20 mouse cellular contexts compared by ENCODE assay signal in genomic region chr3:107786344-107786743, GRCm38 (mm10). TPM values are rescaled to one million over a fixed set of nuclear protein-coding genes. Genes with fewer than 3 reads are reported as not detected.
A peak's percentile ranks its signal among the peaks of the same experiment; 100 is the strongest.
DNase-seq lines count a peak whose midpoint lies in the region; ATAC-seq and TF ChIP-seq lines count a peak whose summit lies in the region.
"Had no signal": no experiment of that assay in that cellular context is flagged by ENCODE, and none has a peak within 500 bp of the region (broad histone marks: within the 10 kb centered on the region; RNA-seq: fewer than 3 reads in every experiment).

No protein-coding gene starts in this region.

- H3K36me3 ChIP-seq in forebrain, embryonic 10.5 days (replicated peaks) = no peaks in the 10 kb centered on the region
- no peaks in the 10 kb centered on the region for H3K36me3 ChIP-seq in forebrain, embryonic 15.5 days
- H3K36me3 ChIP-seq in heart, embryonic 10.5 days = no peaks in the 10 kb centered on the region
- no peaks in the 10 kb centered on the region; the same call in 1 of the 2 replicates for H3K36me3 ChIP-seq in heart, adult 2 months (ENCODE audit: control insufficient read depth, insufficient read depth, low read length)
- no peaks in the 10 kb centered on the region for H3K36me3 ChIP-seq in heart, embryonic 13.5 days
- H3K36me3 ChIP-seq in midbrain, embryonic 11.5 days (ENCODE audit: control insufficient read depth, insufficient read depth, low read length) = no peaks in the 10 kb centered on the region
- no peaks in the 10 kb centered on the region for H3K36me3 ChIP-seq in midbrain, embryonic 10.5 days
- H3K36me3 ChIP-seq: G1E had no signal

- no peak for TF ChIP-seq CTCF in heart, adult 2 months (IDR thresholded peaks at IDR 0.05)

- no peaks in the 10 kb centered on the region for H3K79me2 ChIP-seq in heart, adult 2 months (replicated peaks; ENCODE audit: control insufficient read depth, insufficient read depth, low read length)

- WGBS in forebrain, embryonic 10.5 days = 92% methylated on average over 1 of the region's 1 CpGs
- WGBS in forebrain, embryonic 15.5 days = 92% methylated on average over 1 of the region's 1 CpGs
- WGBS in heart, embryonic 10.5 days = 34% methylated on average over 1 of the region's 1 CpGs
- 50% methylated on average over 1 of the region's 1 CpGs for WGBS in heart, adult 2 months
- 68% methylated on average over 1 of the region's 1 CpGs for WGBS in heart, embryonic 13.5 days
- WGBS in midbrain, embryonic 11.5 days = 88% methylated on average over 1 of the region's 1 CpGs
- WGBS in midbrain, embryonic 10.5 days = 92% methylated on average over 1 of the region's 1 CpGs

- no peak for DNase-seq in forebrain, embryonic 10.5 days (ENCODE audit: extremely low spot score, low spot score)
- no peak for DNase-seq in heart, embryonic 10.5 days (ENCODE audit: low spot score)
- no peak for DNase-seq in heart, adult 2 months
- no peak for DNase-seq in heart, postnatal 10 days
- peak; percentile 67 for DNase-seq in midbrain, embryonic 11.5 days (ENCODE audit: low spot score, missing footprints)
- DNase-seq in midbrain, embryonic 10.5 days (ENCODE audit: low spot score) = no peak
- DNase-seq: adrenal gland, adult 2 months; adrenal gland, postnatal 10 days; adrenal gland, postnatal 14 days; adrenal gland, postnatal 25 days; B cell, adult 2 months; cerebellum, adult 11 months; cerebellum, adult 11-12 months had no signal

- intact Hi-C loops in heart, adult 2 months (cut with DNase I) = no loop called here
- intact Hi-C loops in heart, postnatal 10 days (cut with DNase I) = no loop called here

- H3K27me3 ChIP-seq in forebrain, embryonic 10.5 days (ENCODE audit: poor library complexity, severe bottlenecking) = peaks cover 28% of the 10 kb centered on the region
- H3K27me3 ChIP-seq in forebrain, embryonic 15.5 days = no peaks in the 10 kb centered on the region
- no peaks in the 10 kb centered on the region for H3K27me3 ChIP-seq in heart, embryonic 10.5 days (ENCODE audit: insufficient read depth, poor library complexity, severe bottlenecking)
- H3K27me3 ChIP-seq in heart, adult 2 months (ENCODE audit: control insufficient read depth, insufficient read depth, low read length) = no peaks in the 10 kb centered on the region
- H3K27me3 ChIP-seq in heart, embryonic 13.5 days (replicated peaks) = no peaks in the 10 kb centered on the region
- no peaks in the 10 kb centered on the region for H3K27me3 ChIP-seq in midbrain, embryonic 11.5 days (ENCODE audit: control insufficient read depth, insufficient read depth, low read length)
- H3K27me3 ChIP-seq in midbrain, embryonic 10.5 days (ENCODE audit: low read depth, poor library complexity, severe bottlenecking) = no peaks in the 10 kb centered on the region; the same call in 1 of the 2 replicates
- H3K27me3 ChIP-seq: CH12.LX, Patski had no signal

- no peak for TF ChIP-seq POLR2A in heart, adult 2 months (IDR thresholded peaks at IDR 0.05; ENCODE audit: insufficient read depth, low read depth, low read length)

- no peak for TF ChIP-seq EP300 in heart, adult 2 months (IDR thresholded peaks at IDR 0.05; ENCODE audit: insufficient read depth, low read depth, low read length)

- no peak for ATAC-seq in forebrain, embryonic 15.5 days (replicated peaks)
- no peak for ATAC-seq in heart, embryonic 13.5 days (ENCODE audit: extremely low read depth, insufficient number of reproducible peaks, low FRiP score, low TSS enrichment)
- ATAC-seq in midbrain, embryonic 11.5 days (ENCODE audit: low FRiP score) = no peak
- ATAC-seq: activated CD4-positive, CD25-positive, alpha-beta regulatory T cell, adult 4 months; CD4-positive, CD25-positive, alpha-beta regulatory T cell, adult 4 months; Patski had no signal

- H3K4me3 ChIP-seq in forebrain, embryonic 10.5 days = no peak overlapping the region
- H3K4me3 ChIP-seq in forebrain, embryonic 15.5 days = no peak overlapping the region
- no peak overlapping the region for H3K4me3 ChIP-seq in heart, embryonic 10.5 days
- H3K4me3 ChIP-seq in heart, adult 2 months = no peak overlapping the region
- H3K4me3 ChIP-seq in heart, embryonic 13.5 days = no peak overlapping the region
- H3K4me3 ChIP-seq in midbrain, embryonic 11.5 days (ENCODE audit: low read depth, low read length) = no peak overlapping the region
- no peak overlapping the region for H3K4me3 ChIP-seq in midbrain, embryonic 10.5 days

- H3K27ac ChIP-seq in forebrain, embryonic 10.5 days = peak overlapping the region; percentile 61; the same call in 1 of the 2 replicates
- no peak overlapping the region for H3K27ac ChIP-seq in forebrain, embryonic 15.5 days (replicated peaks)
- peak overlapping the region; percentile 30 for H3K27ac ChIP-seq in heart, embryonic 10.5 days
- no peak overlapping the region for H3K27ac ChIP-seq in heart, adult 2 months
- 0 out of 2 replicates have a peak overlapping the region, but pooled peaks have one; percentile 5 for H3K27ac ChIP-seq in heart, embryonic 13.5 days (replicated peaks)
- H3K27ac ChIP-seq in midbrain, embryonic 11.5 days (ENCODE audit: low read depth, low read length) = no peak overlapping the region
- H3K27ac ChIP-seq in midbrain, embryonic 10.5 days (replicated peaks) = no peak overlapping the region

- H3K9ac ChIP-seq in forebrain, embryonic 15.5 days (replicated peaks) = no peak overlapping the region
- no peak overlapping the region for H3K9ac ChIP-seq in heart, adult 2 months (ENCODE audit: low read depth, low read length)
- no peak overlapping the region for H3K9ac ChIP-seq in heart, embryonic 13.5 days
- no peak overlapping the region for H3K9ac ChIP-seq in midbrain, embryonic 11.5 days (ENCODE audit: low read length)

- H3K9me3 ChIP-seq in forebrain, embryonic 10.5 days = no peaks in the 10 kb centered on the region
- H3K9me3 ChIP-seq in forebrain, embryonic 15.5 days = no peaks in the 10 kb centered on the region
- no peaks in the 10 kb centered on the region for H3K9me3 ChIP-seq in heart, embryonic 10.5 days
- H3K9me3 ChIP-seq in heart, embryonic 13.5 days = no peaks in the 10 kb centered on the region
- no peaks in the 10 kb centered on the region for H3K9me3 ChIP-seq in midbrain, embryonic 11.5 days (ENCODE audit: control insufficient read depth, low read length)
- H3K9me3 ChIP-seq in midbrain, embryonic 10.5 days (replicated peaks) = no peaks in the 10 kb centered on the region
- H3K9me3 ChIP-seq: G1E had no signal

- H3K4me1 ChIP-seq in forebrain, embryonic 10.5 days = peaks cover 38% of the 10 kb centered on the region
- peaks cover 9% of the 10 kb centered on the region for H3K4me1 ChIP-seq in forebrain, embryonic 15.5 days
- peaks cover 56% of the 10 kb centered on the region for H3K4me1 ChIP-seq in heart, embryonic 10.5 days
- peaks cover 14% of the 10 kb centered on the region for H3K4me1 ChIP-seq in heart, adult 2 months (ENCODE audit: control insufficient read depth, insufficient read depth, low read length)
- H3K4me1 ChIP-seq in heart, embryonic 13.5 days = peaks cover 46% of the 10 kb centered on the region
- H3K4me1 ChIP-seq in midbrain, embryonic 11.5 days (ENCODE audit: control insufficient read depth, insufficient read depth, low read length) = peaks cover 13% of the 10 kb centered on the region
- H3K4me1 ChIP-seq in midbrain, embryonic 10.5 days = peaks cover 44% of the 10 kb centered on the region

- H3K4me2 ChIP-seq in forebrain, embryonic 15.5 days (replicated peaks) = no peak overlapping the region
- H3K4me2 ChIP-seq in heart, embryonic 13.5 days = no peak overlapping the region
- H3K4me2 ChIP-seq in midbrain, embryonic 11.5 days = no peak overlapping the region

RNA-seq across cellular contexts. Expression of gene Csf1, which starts 26.1 kb away (rescaled TPM):
- 4.6 and 4.8 TPM in 2 replicates for polyA plus RNA-seq in forebrain, embryonic 10.5 days (2016; fragmentation: Nextera tagmentation; extraction: Ambion mirVana)
- polyA plus RNA-seq in forebrain, embryonic 15.5 days (2015; fragmentation: Nextera tagmentation; extraction: Ambion mirVana) = 6.5 and 7.9 TPM in 2 replicates
- polyA plus RNA-seq in heart, embryonic 10.5 days (2016; fragmentation: Nextera tagmentation; extraction: Ambion mirVana) = 10.4 and 11.3 TPM in 2 replicates
- 10 to 100 TPM; 30.0 to 41.7 TPM for total RNA-seq in heart, adult 2 months (2021)
- 32.9 and 44.0 TPM in 2 replicates for polyA plus RNA-seq in heart, adult 2 months (2012; rRNA removed)
- 8.3 and 11.6 TPM in 2 replicates for polyA plus RNA-seq in heart, embryonic 13.5 days (2015; fragmentation: Nextera tagmentation; extraction: Ambion mirVana)
- total RNA-seq in heart, postnatal 10 days (2021) = 10 to 100 TPM; 25.5 to 29.0 TPM
- polyA plus RNA-seq in midbrain, embryonic 11.5 days (2014; fragmentation: Nextera tagmentation; extraction: Ambion mirVana) = 4.6 and 5.7 TPM in 2 replicates
- 6.5 and 7.7 TPM in 2 replicates for polyA plus RNA-seq in midbrain, embryonic 10.5 days (2016; fragmentation: Nextera tagmentation; extraction: Ambion mirVana)

Comparison
In these comparisons a context has a peak if more than half of its experiments do, and no peak if none do; other contexts are left out.
1. H3K27ac ChIP-seq: peak in forebrain, embryonic 10.5 days (single experiment), heart, embryonic 10.5 days (single experiment) and heart, embryonic 13.5 days (single experiment); none in forebrain, embryonic 15.5 days (single experiment), heart, adult 2 months (single experiment), midbrain, embryonic 11.5 days (single experiment) and midbrain, embryonic 10.5 days (single experiment).